Mouse (Mus musculus) NIH3T3 (cell line): ENCODE results near the gene Rec8.

Experiments used
- DNase-seq: peaks from one replicate; pipeline ENCODE4 v3.0.0-alpha.2; 2012; ENCODE audit warnings: low read depth

The Rec8 gene

GRCm38 (mm10) chr14:55617822-55618221 is at the start of gene Rec8:
Gene Rec8, plus strand, starts transcription at chr14:55618037.
- DNase-seq: no peak

- no peak for DNase-seq
Measured at GRCm38 (mm10) chr14:55570588-55570987, 47.2 kb upstream of the Rec8 start.

- DNase-seq: no peak
Measured at GRCm38 (mm10) chr14:55571760-55572159, 46.1 kb upstream of the Rec8 start.

- no peak for DNase-seq
Measured at GRCm38 (mm10) chr14:55575302-55575701, 42.5 kb upstream of the Rec8 start, which contains the start of gene Fitm1. Gene Fitm1, plus strand, starts transcription at chr14:55575617.

- DNase-seq: no peak
Measured at GRCm38 (mm10) chr14:55575711-55576110, 42.1 kb upstream of the Rec8 start.

- no peak for DNase-seq
Measured at GRCm38 (mm10) chr14:55576376-55576775, 41.5 kb upstream of the Rec8 start.

GRCm38 (mm10) chr14:55577871-55578667 is 39.8 kb upstream of the Rec8 start, which contains the start of gene Psme1:
Gene Psme1, plus strand, starts transcription at chr14:55578123.
- peak; percentile 82 for DNase-seq

GRCm38 (mm10) chr14:55578668-55579269 is 39.1 kb upstream of the Rec8 start:
- DNase-seq: peak; percentile 59

GRCm38 (mm10) chr14:55579511-55580496 is 38.0 kb upstream of the Rec8 start:
- DNase-seq: no peak

GRCm38 (mm10) chr14:55580731-55581130 is 37.1 kb upstream of the Rec8 start:
- no peak for DNase-seq

- DNase-seq: no peak
Measured at GRCm38 (mm10) chr14:55581981-55582681, 35.7 kb upstream of the Rec8 start.

GRCm38 (mm10) chr14:55584303-55584701 is 33.5 kb upstream of the Rec8 start:
- no peak for DNase-seq

- peak; percentile 57 for DNase-seq
Measured at GRCm38 (mm10) chr14:55584702-55585565, 32.9 kb upstream of the Rec8 start, which contains the start of gene Emc9. Gene Emc9, minus strand, starts transcription at chr14:55585302.

GRCm38 (mm10) chr14:55585566-55585960 is 32.3 kb upstream of the Rec8 start:
- DNase-seq: no peak

GRCm38 (mm10) chr14:55586149-55586548 is 31.7 kb upstream of the Rec8 start:
- no peak for DNase-seq

- DNase-seq: no peak
Measured at GRCm38 (mm10) chr14:55589271-55589670, 28.6 kb upstream of the Rec8 start.

GRCm38 (mm10) chr14:55589771-55590448 is 27.9 kb upstream of the Rec8 start:
- DNase-seq: peak; percentile 34

GRCm38 (mm10) chr14:55590748-55591330 is 27.0 kb upstream of the Rec8 start, which contains the start of gene Psme2:
Gene Psme2, minus strand, starts transcription at chr14:55591113.
- DNase-seq: peak; percentile 98

GRCm38 (mm10) chr14:55591331-55591891 is 26.4 kb upstream of the Rec8 start, which contains the start of gene Rnf31:
Gene Rnf31, plus strand, starts transcription at chr14:55591708.
- DNase-seq: peak; percentile 93
